Mouse (Mus musculus) heart, postnatal 0 days (tissue): ENCODE results near the gene Trpc3. TPM values are rescaled to one million over a fixed set of nuclear protein-coding genes. Genes with fewer than 3 reads are reported as not detected.
A peak's percentile ranks its signal among the peaks of the same experiment; 100 is the strongest.

Source experiments
- ATAC-seq: fragments of 200-750 bp; cut with Nextera tagmentation; 2 replicates; pipeline ENCODE4 v1.8.0; 2017; ENCODE audit warnings: low read depth, moderate number of reproducible peaks, moderate library complexity; ENCODE audit not compliant: insufficient read depth
- DNase-seq: peaks from one replicate; pipeline ENCODE4 v3.0.0-alpha.2; 2016; ENCODE audit warnings: low spot score
- H3K27ac ChIP-seq: fragments of 300-500 bp; sonication (generic); 2 replicates; pipeline ENCODE4 v1.5.1; 2014; ENCODE audit warnings: low read depth, mild to moderate bottlenecking
- H3K27me3 ChIP-seq: fragments of 300-500 bp; sonication (generic); 2 replicates; pipeline ENCODE4 v1.6.1; 2014; ENCODE audit warnings: low read length, mixed read lengths; ENCODE audit not compliant: control insufficient read depth, insufficient read depth
- H3K36me3 ChIP-seq: fragments of 300-500 bp; sonication (generic); replicated peaks from 2 replicates; pipeline ENCODE4 v1.6.1; 2014; ENCODE audit warnings: low read length, mixed read lengths; ENCODE audit not compliant: control insufficient read depth, insufficient read depth
- H3K4me1 ChIP-seq: fragments of 300-500 bp; sonication (generic); 2 replicates; pipeline ENCODE4 v1.6.1; 2014; ENCODE audit warnings: antibody characterized with exemption; ENCODE audit not compliant: control insufficient read depth, insufficient read depth
- H3K4me2 ChIP-seq: fragments of 300-500 bp; sonication (generic); 2 replicates; pipeline ENCODE4 v1.6.1; 2014; ENCODE audit warnings: low read depth, mild to moderate bottlenecking, low read length, moderate library complexity
- H3K4me3 ChIP-seq: fragments of 300-500 bp; sonication (generic); 2 replicates; pipeline ENCODE4 v1.5.1; 2014; ENCODE audit warnings: low read depth, low read length
- H3K9ac ChIP-seq: fragments of 300-500 bp; sonication (generic); replicated peaks from 2 replicates; pipeline ENCODE4 v1.6.1; 2014; ENCODE audit warnings: low read depth, low read length, mixed read lengths
- H3K9me3 ChIP-seq: fragments of 300-500 bp; sonication (generic); replicated peaks from 2 replicates; pipeline ENCODE4 v1.6.1; 2016; ENCODE audit warnings: low read length; ENCODE audit not compliant: control insufficient read depth
- CTCF ChIP-seq: IDR thresholded peaks from 2 replicates; pipeline ENCODE4 v1.5.1; 2016; ENCODE audit warnings: antibody characterized with exemption, control low read depth, low read depth
- EP300 ChIP-seq: IDR thresholded peaks from 2 replicates; pipeline ENCODE4 v1.6.1; 2016; ENCODE audit warnings: antibody characterized with exemption, low read depth
- whole genome bisulfite sequencing: fragments of 180-500 bp; shearing (Covaris S2); extraction: QIAGEN DNeasy Blood & Tissue Kit; methylation state at CpG from one replicate; pipeline ENCODE4 v1.1.7; 2014; 5-methylcytosine and 5-hydroxymethylcytosine counted together
- polyA plus RNA-seq: library from polyadenylated mRNA; unstranded; fragments of >200 nt; fragmentation: Nextera tagmentation; extraction: Ambion mirVana; gene quantifications from 2 replicates; pipeline ENCODE4 v1.2.1, GENCODE M21; 2015
- total RNA-seq: library from RNA; depleted of rRNA; stranded (reverse); fragments of >200 nt; gene quantifications from 2 replicates; pipeline ENCODE4 v1.2.3, GENCODE M21; 2014; ENCODE audit warnings: low replicate concordance

The Trpc3 gene
- total and polyA plus RNA-seq, 2 experiments from 2014 or later: 2.8 to 6.3 TPM

- no peak overlapping the region for H3K9ac ChIP-seq
- H3K4me3 ChIP-seq: no peak overlapping the region
- no peak for TF ChIP-seq CTCF
- H3K27me3 ChIP-seq: no peaks in the 10 kb centered on the region
- no peak for ATAC-seq
- H3K4me1 ChIP-seq: no peaks in the 10 kb centered on the region
- DNase-seq: no peak
- H3K9me3 ChIP-seq: no peaks in the 10 kb centered on the region
- H3K27ac ChIP-seq: no peak overlapping the region
- no peak overlapping the region for H3K4me2 ChIP-seq
- WGBS: 83% methylated on average over 3 of the region's 3 CpGs
- 0 out of 2 replicates have a peak, but pooled peaks cover under 1% of the 10 kb centered on the region for H3K36me3 ChIP-seq
Measured at GRCm38 (mm10) chr3:36644554-36645244, 45.3 kb downstream of the Trpc3 start.

DNA sequence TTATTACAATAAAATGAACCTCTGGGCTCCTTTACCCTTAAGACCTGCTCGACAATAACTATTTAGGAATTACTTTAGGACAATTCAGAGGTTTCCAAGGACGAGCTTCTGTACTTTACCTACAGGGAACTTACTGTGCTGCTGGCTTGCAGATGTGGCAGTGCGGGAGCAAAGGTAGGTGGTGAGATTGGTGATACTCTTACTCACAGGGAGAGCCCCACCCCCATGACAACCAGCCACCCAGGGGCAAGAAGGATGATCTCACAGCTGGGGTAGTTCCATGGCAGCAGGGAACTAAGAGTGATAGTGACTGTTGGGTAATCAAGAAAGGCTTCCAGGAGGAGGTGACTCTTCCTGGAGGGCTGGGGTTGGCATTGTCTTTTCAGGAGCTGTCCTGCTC, 46.6 kb downstream of the Trpc3 start:
- no peaks in the 10 kb centered on the region for H3K9me3 ChIP-seq
- H3K27ac ChIP-seq: no peak overlapping the region
- WGBS: 87% methylated on average over 3 of the region's 3 CpGs
- H3K4me1 ChIP-seq: no peaks in the 10 kb centered on the region
- H3K36me3 ChIP-seq: no peaks in the 10 kb centered on the region
- H3K27me3 ChIP-seq: no peaks in the 10 kb centered on the region
- DNase-seq: no peak
- no peak overlapping the region for H3K9ac ChIP-seq
- ATAC-seq: no peak
- TF ChIP-seq CTCF (no peak), EP300 (no peak)
- H3K4me3 ChIP-seq: no peak overlapping the region
- no peak overlapping the region for H3K4me2 ChIP-seq

GRCm38 (mm10) chr3:36642736-36643135, 47.2 kb downstream of the Trpc3 start:
- Histone ChIP-seq H3K27ac (no peak overlapping the region), H3K4me2 (no peak overlapping the region), H3K9me3 (no peaks in the 10 kb centered on the region), H3K36me3 (no peaks in the 10 kb centered on the region), H3K4me1 (no peaks in the 10 kb centered on the region), H3K4me3 (no peak overlapping the region), H3K9ac (no peak overlapping the region), H3K27me3 (no peaks in the 10 kb centered on the region)
- no peak for DNase-seq
- no peak for ATAC-seq
- TF ChIP-seq EP300 (no peak), CTCF (no peak)
- WGBS: 74% methylated on average over 13 of the region's 13 CpGs

DNA sequence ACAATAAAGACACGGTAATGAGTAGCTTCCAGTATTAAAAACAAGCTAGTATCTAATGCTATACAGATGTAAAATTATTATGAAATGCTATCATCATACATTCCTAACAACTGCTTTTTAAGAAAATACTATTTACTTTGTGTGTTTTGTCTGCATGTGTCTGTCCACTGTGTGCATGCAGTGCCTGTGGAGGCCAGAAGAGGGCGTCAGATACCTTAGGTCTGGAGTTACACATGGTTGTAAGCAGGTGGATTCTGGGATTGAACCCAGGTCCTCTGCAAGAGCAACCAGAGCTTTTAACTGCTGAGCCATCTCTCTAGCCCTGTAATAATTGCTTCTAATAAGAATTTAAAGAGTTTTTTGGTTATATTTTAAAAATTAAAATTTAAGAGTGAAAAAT, 49.2 kb downstream of the Trpc3 start:
- Histone ChIP-seq H3K36me3 (no peaks in the 10 kb centered on the region), H3K27me3 (no peaks in the 10 kb centered on the region), H3K4me3 (no peak overlapping the region), H3K9ac (no peak overlapping the region), H3K4me1 (no peaks in the 10 kb centered on the region), H3K4me2 (no peak overlapping the region), H3K9me3 (no peaks in the 10 kb centered on the region), H3K27ac (no peak overlapping the region)
- DNase-seq (no peak), ATAC-seq (no peak)
- TF ChIP-seq EP300: no peak
- peak; percentile 31 for TF ChIP-seq CTCF
- 65% methylated on average over 2 of the region's 2 CpGs for WGBS

DNA sequence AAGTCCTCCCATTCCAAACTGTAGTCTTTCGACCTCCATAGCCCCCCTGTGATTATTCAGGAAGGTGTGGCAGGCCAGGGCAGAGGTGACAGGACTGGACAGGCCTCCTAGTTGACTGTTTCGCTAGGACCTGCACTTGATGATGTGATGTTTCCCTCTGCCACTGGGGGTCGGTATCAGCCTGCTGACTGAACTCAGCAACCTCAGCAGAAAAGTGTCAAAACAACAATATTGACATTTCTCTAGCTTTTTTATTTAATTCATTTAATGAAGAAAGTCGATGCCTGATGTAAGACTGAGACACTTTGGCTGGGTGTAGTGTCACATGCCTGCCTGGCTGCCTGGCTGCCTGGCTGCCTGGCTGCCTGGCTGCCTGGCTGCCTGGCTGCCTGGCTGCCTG, 54.5 kb downstream of the Trpc3 start:
- Histone ChIP-seq H3K27me3 (no peaks in the 10 kb centered on the region), H3K4me2 (no peak overlapping the region), H3K27ac (no peak overlapping the region), H3K9ac (no peak overlapping the region), H3K4me1 (no peaks in the 10 kb centered on the region), H3K36me3 (no peaks in the 10 kb centered on the region), H3K9me3 (no peaks in the 10 kb centered on the region), H3K4me3 (no peak overlapping the region)
- ATAC-seq (peak; percentile 57; the same call in 1 of the 2 replicates), DNase-seq (no peak)
- TF ChIP-seq CTCF: peak; percentile 87
- no peak for TF ChIP-seq EP300
- 18% methylated on average over 4 of the region's 4 CpGs for WGBS

DNA sequence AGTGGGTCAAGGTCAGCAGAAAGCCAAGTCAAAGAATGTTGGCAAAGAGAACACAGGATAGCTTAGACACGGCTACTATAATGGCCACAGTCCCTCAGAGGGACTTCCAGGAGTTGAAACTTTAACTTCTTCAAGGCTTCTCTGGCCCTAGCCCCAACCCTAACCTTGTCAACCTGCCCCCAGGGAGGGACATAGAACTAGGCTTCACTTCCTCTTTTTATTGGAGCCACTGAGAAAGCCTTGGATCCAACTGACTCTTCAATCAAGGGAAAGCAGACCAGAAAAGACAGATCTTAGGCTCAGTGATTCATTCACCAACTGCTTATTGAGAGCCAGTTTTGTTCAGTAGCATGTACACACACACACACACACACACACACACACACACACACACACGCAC, 63.2 kb downstream of the Trpc3 start:
- H3K27me3 ChIP-seq: no peaks in the 10 kb centered on the region
- no peak overlapping the region for H3K4me3 ChIP-seq
- H3K36me3 ChIP-seq: no peaks in the 10 kb centered on the region
- no peaks in the 10 kb centered on the region for H3K4me1 ChIP-seq
- no peak overlapping the region for H3K4me2 ChIP-seq
- no peak overlapping the region for H3K27ac ChIP-seq
- ATAC-seq: peak; percentile 68
- TF ChIP-seq CTCF: no peak
- TF ChIP-seq EP300: no peak
- H3K9ac ChIP-seq: no peak overlapping the region
- H3K9me3 ChIP-seq: no peaks in the 10 kb centered on the region
- 73% methylated on average over 2 of the region's 2 CpGs for WGBS
- DNase-seq: peak; percentile 35
